Mouse (Mus musculus) c-Kit-positive CD71-positive TER-119-positive erythroid progenitor cells, embryonic 14.5 days (primary cell): ENCODE data around the gene Gm21812.
"Not testable (repeated sequence)": the region's sequence is repeated elsewhere in the genome, so short reads cannot be mapped to it uniquely, and the experiment has no call there.

Experiments used
- DNase-seq: peaks from one replicate; pipeline ENCODE4 v3.0.0-alpha.2; 2013; ENCODE audit warnings: low spot score

Gm21812 gene

DNA sequence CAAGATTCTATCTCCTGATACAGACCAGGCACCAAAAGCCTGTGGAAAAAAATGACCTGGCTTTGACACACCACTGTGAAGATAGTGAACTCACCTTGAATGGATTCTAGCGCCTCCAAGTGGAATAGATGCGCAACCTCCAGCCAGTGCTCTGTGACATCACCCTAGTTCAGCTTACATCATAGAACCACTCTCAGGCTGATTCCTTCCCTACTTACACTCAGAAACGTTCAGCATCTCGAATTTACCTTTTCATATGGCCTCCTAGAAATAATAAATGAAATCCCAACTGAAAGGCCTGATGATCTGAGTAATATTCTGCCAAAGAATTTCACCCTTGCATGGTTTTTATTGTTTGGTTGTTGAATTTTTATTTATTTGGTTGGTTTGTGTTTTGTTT is at the start of gene Gm21812:
Gm21812 (minus strand) TSS at position 101 of the 400 bp plus-strand sequence.
- DNase-seq = not testable (repeated sequence)
